In the genomic region with DNA sequence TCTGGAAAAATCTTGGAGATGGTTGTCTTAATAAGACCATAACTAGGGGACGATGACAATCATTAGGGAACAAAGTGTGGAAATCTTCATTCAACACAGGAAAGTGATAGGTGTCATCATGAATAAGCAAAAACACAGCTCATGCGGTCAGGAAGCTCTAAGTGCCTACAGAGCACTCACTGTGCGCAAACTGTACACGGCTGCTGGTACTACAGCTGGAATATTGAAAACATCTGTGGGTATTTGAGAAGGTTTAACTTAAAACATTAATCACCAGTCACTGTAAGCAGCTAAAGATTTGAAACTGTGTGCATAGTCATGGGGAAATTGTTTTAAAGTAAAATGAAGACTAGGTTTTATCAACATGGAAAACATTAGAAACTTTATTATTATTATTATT, we compare ENCODE assay signal across 26 mouse cellular contexts.
A peak's percentile ranks its signal among the peaks of the same experiment; 100 is the strongest.
DNase-seq lines count a peak whose midpoint lies in the region; ATAC-seq lines count a peak whose summit lies in the region.
"Had no signal": no experiment of that assay in that cellular context is flagged by ENCODE, and none has a peak within 500 bp of the region (broad histone marks: within the 10 kb centered on the region; RNA-seq: fewer than 3 reads in every experiment).

No protein-coding gene starts in this region.

- ATAC-seq in limb, embryonic 12.5 days (ENCODE audit: insufficient number of reproducible peaks, insufficient read depth, low FRiP score, low TSS enrichment, low read depth) = no peak; the same call in 1 of the 2 replicates
- peak; percentile 33 for ATAC-seq in granulocyte monocyte progenitor cell, adult 5-6 weeks (replicated peaks; ENCODE audit: poor library complexity, severe bottlenecking)
- ATAC-seq: forebrain, embryonic 15.5 days; hindbrain, postnatal 0 days; inflammation-experienced regulatory T-cells, adult 6 months; intestine, embryonic 16.5 days; Patski had no signal

- 0 out of 2 replicates have a peak overlapping the region, but pooled peaks have one; percentile 12 for H3K27ac ChIP-seq in limb, embryonic 12.5 days
- H3K27ac ChIP-seq in limb, embryonic 10.5 days = no peak overlapping the region
- H3K27ac ChIP-seq: forebrain, embryonic 12.5 days; forebrain, embryonic 15.5 days; gastrocnemius, adult 2 months; heart, adult 2 months; heart, embryonic 10.5 days; heart, embryonic 13.5 days; hindbrain, embryonic 14.5 days; hindbrain, postnatal 0 days had no signal

- H3K4me3 ChIP-seq in limb, embryonic 12.5 days (replicated peaks) = no peak overlapping the region
- H3K4me3 ChIP-seq in limb, embryonic 10.5 days = no peak overlapping the region
- H3K4me3 ChIP-seq: erythroblast, embryonic 14.5 days; forebrain, embryonic 12.5 days; forebrain, embryonic 15.5 days; gastrocnemius, adult 2 months; heart, adult 2 months; heart, embryonic 10.5 days; heart, embryonic 13.5 days had no signal

- no peak overlapping the region for H3K4me2 ChIP-seq in limb, embryonic 12.5 days
- H3K4me2 ChIP-seq: forebrain, embryonic 12.5 days; forebrain, embryonic 15.5 days; heart, embryonic 13.5 days; hindbrain, embryonic 14.5 days had no signal

- H3K9me3 ChIP-seq in limb, embryonic 12.5 days = no peaks in the 10 kb centered on the region
- no peaks in the 10 kb centered on the region for H3K9me3 ChIP-seq in limb, embryonic 10.5 days (replicated peaks)
- H3K9me3 ChIP-seq: forebrain, embryonic 12.5 days; forebrain, embryonic 15.5 days; G1E; heart, embryonic 10.5 days; heart, embryonic 13.5 days had no signal

- 0 out of 2 replicates have a peak, but pooled peaks cover 4% of the 10 kb centered on the region for H3K4me1 ChIP-seq in limb, embryonic 12.5 days (replicated peaks)
- peaks cover 4% of the 10 kb centered on the region; the same call in 1 of the 2 replicates for H3K4me1 ChIP-seq in limb, embryonic 10.5 days
- H3K4me1 ChIP-seq: forebrain, embryonic 12.5 days; forebrain, embryonic 15.5 days; heart, embryonic 10.5 days; heart, embryonic 13.5 days had no signal

- no peak overlapping the region for H3K9ac ChIP-seq in limb, embryonic 12.5 days (replicated peaks)
- H3K9ac ChIP-seq: forebrain, embryonic 12.5 days; forebrain, embryonic 15.5 days; heart, embryonic 13.5 days; hindbrain, embryonic 14.5 days had no signal

- H3K36me3 ChIP-seq in limb, embryonic 12.5 days = no peaks in the 10 kb centered on the region
- H3K36me3 ChIP-seq in limb, embryonic 10.5 days = no peaks in the 10 kb centered on the region
- H3K36me3 ChIP-seq: forebrain, embryonic 12.5 days; forebrain, embryonic 15.5 days; G1E; heart, embryonic 10.5 days; heart, embryonic 13.5 days had no signal

- H3K27me3 ChIP-seq in limb, embryonic 12.5 days = no peaks in the 10 kb centered on the region
- H3K27me3 ChIP-seq in limb, embryonic 10.5 days (ENCODE audit: low read depth, poor library complexity, severe bottlenecking) = no peaks in the 10 kb centered on the region
- H3K27me3 ChIP-seq: CH12.LX; forebrain, embryonic 12.5 days; forebrain, embryonic 15.5 days; heart, embryonic 13.5 days; Patski had no signal

- 47% methylated on average over 4 of the region's 4 CpGs for WGBS in limb, embryonic 12.5 days
- WGBS in limb, embryonic 10.5 days = 68% methylated on average over 4 of the region's 4 CpGs

- DNase-seq in embryo, embryonic 10.5 days (ENCODE audit: low spot score) = peak; percentile 7
- DNase-seq in embryo, embryonic 9.5 days (ENCODE audit: extremely low spot score) = no peak
- no peak for DNase-seq in limb, embryonic 10.5 days (ENCODE audit: low spot score)
- DNase-seq in frontal cortex, postnatal 10 days (ENCODE audit: low spot score in 2 of 2) = no peak
- DNase-seq in liver = no peak
- DNase-seq: adrenal gland, postnatal 10 days; B cell, adult 2 months; cerebellum, adult 9-10 months; gastrocnemius, adult 2 months; gastrocnemius, postnatal 25 days; heart, adult 2 months; heart, postnatal 14 days had no signal
